Mouse (Mus musculus) splenic B cell, adult 2 months (primary cell): ENCODE results near the gene Cep83.

Source experiments
- DNase-seq: peaks from one replicate; pipeline ENCODE4 v3.0.0-alpha.2; 2011; ENCODE audit warnings: low read depth, low spot score
- H3K27me3 ChIP-seq: 2 replicates; pipeline ENCODE4 v1.6.1; 2012; ENCODE audit warnings: mild to moderate bottlenecking, low read length, moderate library complexity, mixed read lengths; ENCODE audit not compliant: control insufficient read depth, poor library complexity, insufficient read depth, severe bottlenecking
- H3K36me3 ChIP-seq: 2 replicates; pipeline ENCODE4 v1.6.1; 2012; ENCODE audit warnings: mild to moderate bottlenecking, low read length, moderate library complexity, mixed read lengths; ENCODE audit not compliant: control insufficient read depth, poor library complexity, insufficient read depth, severe bottlenecking

Cep83 gene

DNA sequence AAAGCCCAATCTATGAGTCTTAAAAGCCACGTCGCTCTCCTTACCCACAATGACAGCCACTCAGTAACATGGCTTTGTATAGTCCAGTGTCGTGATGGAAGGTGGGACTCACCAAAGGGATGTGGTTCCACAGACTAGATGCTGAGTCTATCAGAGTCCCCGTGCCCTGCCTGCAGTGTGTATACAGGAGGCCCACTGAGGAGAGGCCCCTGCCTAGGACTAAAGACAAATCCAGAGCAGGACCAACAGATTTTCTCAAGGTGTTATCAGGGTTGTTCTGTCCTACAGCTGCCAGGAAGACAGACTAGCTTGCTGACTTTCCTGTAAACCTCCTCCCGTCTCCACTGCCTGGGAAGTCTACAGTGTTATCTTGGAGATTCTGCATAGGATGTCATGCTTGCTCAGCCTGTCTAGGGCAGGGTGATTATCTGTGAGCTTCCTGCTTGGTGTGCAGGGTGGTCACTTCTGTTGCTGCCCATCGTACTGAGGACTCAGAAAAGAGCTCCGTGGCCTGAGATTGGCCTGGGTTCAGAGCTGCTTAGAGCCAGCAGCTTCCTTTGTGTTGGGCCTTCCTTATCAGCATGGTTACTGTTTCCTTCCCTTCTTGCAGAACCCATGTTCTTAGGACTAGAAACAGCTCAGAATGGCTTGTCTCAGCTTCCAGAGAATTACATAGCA lies 112.4 kb downstream of the Cep83 start:
- no peaks in the 10 kb centered on the region for H3K27me3 ChIP-seq
- DNase-seq, result no peak

DNA sequence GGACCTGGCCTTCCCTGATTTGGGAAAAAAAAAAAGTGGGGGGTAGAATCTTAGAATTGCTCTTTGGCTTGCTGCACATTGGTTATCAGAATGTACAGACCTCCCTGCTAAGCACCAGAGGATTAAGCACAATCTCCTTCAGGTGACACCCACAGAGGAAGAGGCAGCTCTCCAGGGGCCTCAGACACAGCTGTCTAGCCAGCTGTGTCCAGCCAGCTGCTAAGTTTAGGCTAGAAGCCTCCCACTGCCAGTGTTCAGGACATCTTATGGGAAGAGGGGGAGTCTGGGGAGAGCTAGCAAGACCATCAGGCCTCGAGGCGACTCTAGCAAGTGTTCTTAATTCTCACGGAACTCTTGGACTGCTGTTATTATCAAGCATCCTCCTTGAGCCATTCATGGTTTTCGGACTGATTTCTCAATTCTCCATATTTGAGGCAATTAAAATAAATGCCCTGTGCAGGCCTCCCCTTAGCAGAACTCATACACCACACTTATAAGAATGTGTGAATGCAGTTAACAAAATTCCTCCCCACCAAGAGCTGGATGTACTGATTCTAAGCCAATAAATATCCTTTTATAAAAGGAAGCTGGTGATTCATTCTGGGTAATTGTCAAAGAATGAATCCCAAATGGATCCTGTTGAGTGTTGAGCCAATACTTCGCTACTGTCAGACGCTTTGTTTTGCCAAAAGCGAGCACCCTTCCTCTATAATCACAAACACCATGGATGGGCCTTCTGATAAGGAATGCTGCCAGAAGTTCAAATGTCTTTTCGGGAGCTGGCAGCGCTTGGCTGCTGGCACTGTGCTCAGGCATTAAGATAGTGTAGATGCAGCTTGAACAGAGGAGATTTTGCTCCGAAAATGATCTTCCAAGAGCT lies 115.8 kb downstream of the Cep83 start:
- H3K36me3 ChIP-seq, result peaks cover 15% of the 10 kb centered on the region; the same call in 1 of the 2 replicates
- DNase-seq, result no peak
- H3K27me3 ChIP-seq, result no peaks in the 10 kb centered on the region

More for the DNA sequence above, 112.4 kb downstream of the Cep83 start:
- peaks cover 17% of the 10 kb centered on the region; the same call in 1 of the 2 replicates for H3K36me3 ChIP-seq

DNA sequence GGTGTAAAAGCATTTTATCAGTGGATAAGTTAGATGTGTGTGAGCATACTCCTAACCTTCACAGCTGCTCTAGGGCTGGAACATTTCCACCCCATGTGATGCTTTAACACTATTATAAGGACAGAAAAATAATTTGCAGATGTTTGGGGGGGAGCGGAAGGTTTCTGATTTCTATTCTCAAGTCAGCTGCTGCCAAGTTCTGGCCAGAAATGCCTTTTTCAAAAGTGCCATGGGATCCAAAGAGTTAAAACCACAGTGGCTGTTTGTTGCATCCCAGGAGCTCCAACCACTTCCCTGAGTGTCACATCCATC lies 116.4 kb downstream of the Cep83 start:
- no peak for DNase-seq
- no peaks in the 10 kb centered on the region for H3K27me3 ChIP-seq

DNA sequence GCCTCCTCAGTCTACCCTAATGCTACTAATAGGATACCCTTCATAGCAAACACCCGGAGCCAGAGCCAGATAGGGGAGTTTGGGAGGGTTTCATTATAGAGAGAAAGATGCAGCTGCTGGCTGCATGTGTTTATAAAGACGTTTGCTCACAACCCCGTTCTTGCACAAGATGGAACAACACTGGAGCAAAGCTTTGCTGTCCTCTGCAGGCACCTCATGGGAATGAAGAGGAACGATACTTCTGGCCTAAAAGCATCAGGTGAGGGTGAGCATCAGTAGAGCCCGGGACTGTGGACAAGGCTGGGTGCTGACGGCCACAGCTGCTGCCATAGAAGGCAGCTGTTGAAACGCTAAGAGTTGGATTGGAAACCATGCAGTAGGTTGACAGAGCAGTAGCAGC lies 118.9 kb downstream of the Cep83 start:
- Histone ChIP-seq H3K36me3 (peaks cover 9% of the 10 kb centered on the region; the same call in 1 of the 2 replicates), H3K27me3 (no peaks in the 10 kb centered on the region)
- no peak for DNase-seq

More for the DNA sequence above, 116.4 kb downstream of the Cep83 start:
- H3K36me3 ChIP-seq, result peaks cover 12% of the 10 kb centered on the region; the same call in 1 of the 2 replicates

DNA sequence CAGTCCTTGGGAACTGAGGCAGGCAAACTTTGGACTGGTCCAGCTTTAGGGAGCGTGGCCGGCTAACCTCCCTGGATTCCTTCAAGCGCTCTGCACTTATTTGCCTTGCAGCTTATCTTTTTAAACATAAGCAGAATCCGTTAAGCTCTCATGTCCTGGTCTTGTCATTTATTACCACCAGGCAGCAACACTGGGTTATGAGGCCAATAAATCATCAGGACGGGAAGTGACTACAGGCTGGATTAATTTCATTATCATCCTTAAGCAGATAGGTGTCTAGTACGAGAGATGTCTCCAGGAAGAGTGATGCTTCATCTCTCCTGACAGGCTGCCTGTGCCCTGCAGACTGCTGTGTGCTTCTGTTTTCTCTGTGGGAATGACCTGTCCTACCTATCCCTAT lies 119.8 kb downstream of the Cep83 start:
- H3K27me3 ChIP-seq, result no peaks in the 10 kb centered on the region
- DNase-seq, result no peak
- H3K36me3 ChIP-seq, result peaks cover 7% of the 10 kb centered on the region; the same call in 1 of the 2 replicates

DNA sequence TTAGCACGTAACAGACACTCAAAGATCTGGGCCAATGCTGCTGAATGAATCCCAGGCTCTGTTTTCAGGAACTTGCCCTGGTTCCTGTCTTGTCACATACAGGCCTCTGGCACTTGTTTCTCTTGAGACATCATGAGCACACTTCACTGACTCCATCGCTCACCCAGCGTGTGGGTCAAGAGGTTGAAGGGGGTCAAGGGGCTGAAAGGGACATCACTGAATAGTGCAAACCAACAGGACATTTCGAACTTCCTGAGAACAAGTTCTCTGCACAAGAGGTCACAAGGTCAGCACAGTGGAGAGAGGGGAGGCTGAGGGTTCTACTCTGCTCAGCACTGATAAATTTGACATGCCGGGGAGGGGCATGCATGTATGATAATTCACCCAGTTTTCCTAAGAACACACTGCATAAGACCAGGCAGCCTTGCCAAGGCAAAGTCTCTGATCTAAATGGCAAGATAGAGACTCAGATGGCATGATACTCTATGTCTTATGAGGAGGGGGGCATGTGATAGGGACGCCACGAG lies 121.6 kb downstream of the Cep83 start:
- no peak for DNase-seq
- H3K27me3 ChIP-seq, result no peaks in the 10 kb centered on the region
- H3K36me3 ChIP-seq, result peaks cover 2% of the 10 kb centered on the region; the same call in 1 of the 2 replicates

DNA sequence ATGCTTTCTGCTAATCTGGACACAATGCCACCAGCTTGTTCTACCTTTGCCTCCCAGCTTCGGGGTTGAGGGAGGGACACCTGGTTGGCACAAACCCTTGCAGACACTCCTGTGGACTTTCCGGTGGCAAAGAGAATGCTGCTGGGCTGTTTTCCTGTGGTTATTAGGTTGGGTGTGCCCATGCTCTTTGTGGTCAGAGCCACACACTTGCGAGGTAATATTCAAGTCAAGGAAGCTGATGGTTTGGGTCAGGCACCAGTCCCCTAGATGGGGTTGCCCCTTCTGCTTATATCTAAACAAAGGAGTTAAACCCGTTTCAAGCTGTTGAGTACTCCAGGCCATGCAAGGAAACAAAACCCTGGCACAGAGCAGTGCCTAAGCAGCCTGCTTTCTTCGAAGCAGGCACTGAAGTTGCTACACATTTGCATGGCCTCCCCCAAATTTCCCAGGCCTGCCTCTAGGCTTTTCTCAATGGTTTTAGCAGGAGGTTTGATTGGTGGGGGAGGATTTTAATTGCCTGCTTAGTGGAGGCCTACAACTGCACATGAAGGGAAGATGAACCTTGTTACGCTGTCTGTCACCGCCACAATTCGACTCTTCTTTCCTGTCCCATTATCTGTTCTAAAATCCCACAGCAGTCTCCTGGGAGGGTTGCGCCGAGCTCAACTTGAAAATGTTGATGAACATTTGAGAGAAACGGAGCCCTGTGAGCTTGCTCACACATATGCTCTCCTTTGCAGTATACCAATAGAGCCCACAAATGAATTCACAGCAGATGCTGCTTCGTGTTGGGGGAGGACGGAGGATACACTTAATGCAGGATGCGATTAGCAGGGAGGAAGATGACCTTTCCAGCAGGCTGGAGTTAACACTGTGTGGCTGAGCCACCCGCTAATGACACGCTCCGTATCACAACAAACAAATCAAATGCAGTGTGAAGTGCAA lies 123.7 kb downstream of the Cep83 start:
- DNase-seq, result no peak
- Histone ChIP-seq H3K36me3 (no peaks in the 10 kb centered on the region), H3K27me3 (no peaks in the 10 kb centered on the region)

DNA sequence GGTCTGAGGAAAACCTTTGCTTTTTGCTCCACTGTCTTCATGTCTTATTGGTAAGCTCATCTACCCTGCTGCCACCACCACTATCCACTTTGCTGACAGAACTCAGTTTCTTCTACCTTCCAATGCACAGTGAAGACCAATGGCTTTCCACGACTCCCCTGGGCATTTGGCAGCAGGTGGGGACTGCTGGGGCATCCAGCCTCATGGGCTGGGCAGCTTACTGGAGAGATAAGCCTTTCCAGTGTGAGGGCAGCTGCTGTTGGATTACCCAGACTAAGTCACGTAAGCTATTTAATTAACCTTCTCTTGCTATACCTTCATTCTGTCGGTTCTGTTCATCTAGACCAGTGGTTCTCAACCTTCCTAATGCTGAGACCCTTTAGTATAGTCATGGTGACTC lies 129.7 kb downstream of the Cep83 start:
- 0 out of 2 replicates have a peak, but pooled peaks cover 2% of the 10 kb centered on the region for H3K36me3 ChIP-seq
- no peak for DNase-seq
- no peaks in the 10 kb centered on the region for H3K27me3 ChIP-seq

DNA sequence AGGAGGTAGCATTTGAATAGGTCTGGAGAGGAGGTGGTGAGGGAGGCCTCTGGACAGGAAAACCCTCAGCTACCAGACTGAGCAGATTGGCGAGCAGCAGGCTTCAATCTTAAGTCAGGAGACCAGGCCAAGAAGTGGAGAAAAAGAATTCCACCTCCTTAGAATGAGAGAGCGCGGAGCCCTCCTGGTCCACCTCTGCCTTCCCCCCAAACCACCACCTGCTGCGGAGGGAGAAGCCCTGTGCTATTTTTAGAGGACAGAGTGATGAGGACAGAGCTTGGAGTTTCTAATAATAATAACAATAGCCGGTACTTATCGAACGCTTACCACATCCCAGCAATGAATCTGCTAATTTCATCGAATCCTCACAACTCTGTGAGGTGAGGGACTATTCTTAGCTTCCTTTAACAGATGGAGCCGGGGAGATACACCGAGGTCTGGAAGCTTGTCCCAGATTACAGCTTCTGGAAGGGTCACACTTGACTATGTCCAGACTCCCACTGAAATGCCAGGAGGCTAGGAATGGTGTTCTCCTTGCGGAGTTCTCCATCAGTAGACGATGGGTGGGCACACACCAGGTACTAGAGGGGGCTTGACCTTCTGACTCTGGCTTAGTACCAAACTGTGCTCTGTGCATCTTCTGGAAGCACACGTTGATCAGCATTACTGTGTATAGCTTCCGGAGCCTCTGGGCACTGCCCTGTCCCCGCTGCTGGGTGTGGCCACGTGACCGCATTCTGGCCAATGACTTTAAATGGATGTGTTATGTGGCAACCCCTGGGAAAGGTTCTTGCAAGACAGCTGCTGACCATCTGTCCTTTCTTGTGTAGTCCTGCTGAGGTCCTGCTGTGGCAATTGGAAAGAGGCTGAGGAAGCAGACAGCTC lies 130.6 kb downstream of the Cep83 start:
- Histone ChIP-seq H3K36me3 (peaks cover 2% of the 10 kb centered on the region; the same call in 1 of the 2 replicates), H3K27me3 (no peaks in the 10 kb centered on the region)
- no peak for DNase-seq

DNA sequence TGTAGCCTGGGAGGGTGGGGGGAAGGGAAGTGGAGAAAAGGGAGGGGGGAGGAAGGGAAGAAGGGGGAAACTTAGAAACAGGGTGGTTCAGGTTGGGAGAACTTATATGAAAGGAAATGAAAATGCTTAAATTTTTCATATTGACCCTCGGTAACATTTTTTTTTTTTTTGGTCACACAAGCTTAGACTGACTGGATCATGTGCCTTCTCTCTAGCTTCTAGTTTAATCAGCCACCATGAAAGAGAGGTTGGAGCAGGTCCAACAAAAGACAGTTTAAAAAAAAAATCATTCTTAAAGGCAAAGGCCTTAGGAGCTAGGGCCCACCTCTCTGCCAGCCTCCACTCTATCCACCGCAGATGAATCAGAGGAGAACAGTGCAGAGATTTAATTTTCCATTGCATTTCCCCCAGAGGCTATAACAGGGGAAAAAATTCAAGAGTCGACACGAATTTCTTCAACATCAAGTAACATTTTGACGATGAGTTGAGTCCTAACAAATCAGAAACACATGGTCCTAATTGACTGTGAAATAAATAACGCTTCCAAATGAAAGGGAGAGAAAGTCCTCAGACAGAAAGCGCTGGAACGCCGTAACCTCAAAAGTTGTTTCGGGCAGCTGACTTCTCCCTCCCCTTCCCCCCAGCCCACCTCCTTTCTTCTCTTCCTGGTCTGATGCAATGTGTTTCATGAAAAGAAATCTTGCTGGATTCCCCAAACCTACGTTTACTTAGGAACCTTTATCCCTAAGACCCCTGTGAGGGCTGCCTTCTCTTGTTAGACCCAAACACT lies 135.7 kb downstream of the Cep83 start:
- DNase-seq, result peak; percentile 36
- Histone ChIP-seq H3K36me3 (peaks cover 5% of the 10 kb centered on the region; the same call in 1 of the 2 replicates), H3K27me3 (no peaks in the 10 kb centered on the region)

DNA sequence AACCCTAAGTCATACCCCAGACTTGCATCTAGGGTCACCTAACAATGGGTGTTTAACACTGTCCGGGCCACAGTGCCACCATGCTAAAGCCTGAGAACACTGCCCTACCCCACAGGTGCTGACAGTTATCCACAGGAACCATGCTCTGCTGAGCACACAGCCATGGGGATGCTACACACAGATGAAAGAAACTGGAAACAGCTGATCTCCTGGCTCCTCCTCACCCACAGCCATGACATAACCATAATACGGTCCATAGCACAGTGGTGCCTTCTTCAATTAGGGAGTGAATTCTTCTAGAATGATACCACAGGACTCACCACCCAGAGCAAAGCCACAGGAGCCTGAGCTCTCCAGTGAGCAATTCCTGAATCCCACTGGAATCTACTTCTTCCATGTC lies 137.5 kb downstream of the Cep83 start:
- Histone ChIP-seq H3K27me3 (no peaks in the 10 kb centered on the region), H3K36me3 (peaks cover 5% of the 10 kb centered on the region; the same call in 1 of the 2 replicates)
- peak; percentile 79 for DNase-seq

DNA sequence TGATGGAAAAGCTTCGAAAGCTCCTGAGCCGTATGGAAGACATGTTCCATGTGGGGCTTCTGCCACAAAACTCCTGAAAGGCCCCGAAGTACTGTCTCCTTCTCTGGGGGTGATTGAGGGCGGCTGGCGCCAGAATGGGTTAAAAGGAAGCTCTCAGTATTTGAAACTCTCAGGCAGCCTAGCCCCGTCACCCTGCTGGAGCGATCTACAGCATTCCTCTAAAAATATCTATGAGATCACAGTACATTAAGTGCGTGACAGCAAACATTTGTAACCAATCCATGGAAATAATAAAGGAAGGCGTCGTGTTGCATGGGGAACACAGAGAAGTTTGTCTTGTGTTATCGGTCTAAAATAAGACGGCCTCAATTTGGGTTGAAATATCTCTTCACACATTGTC lies 138.0 kb downstream of the Cep83 start:
- no peaks in the 10 kb centered on the region for H3K27me3 ChIP-seq
- peaks cover 5% of the 10 kb centered on the region; the same call in 1 of the 2 replicates for H3K36me3 ChIP-seq
- no peak for DNase-seq

DNA sequence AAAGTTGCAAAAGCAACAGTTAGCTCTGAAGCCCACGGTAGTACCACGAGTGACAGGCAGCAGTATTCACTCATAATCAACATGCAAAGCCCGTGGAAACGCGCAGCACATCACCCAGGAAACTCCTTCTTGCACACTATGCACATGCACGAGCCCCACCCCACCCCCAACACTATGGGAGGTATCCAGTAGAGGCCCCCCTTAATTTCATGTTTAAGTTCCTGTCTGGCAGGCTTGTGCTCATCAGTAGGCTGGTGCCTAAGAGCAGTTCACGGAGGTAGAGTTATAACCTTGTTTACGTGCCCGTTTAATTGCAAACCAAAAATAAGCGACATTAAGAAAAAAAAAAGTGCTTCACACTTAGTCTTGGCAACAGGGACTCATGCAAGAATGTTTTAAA lies 138.9 kb downstream of the Cep83 start:
- Histone ChIP-seq H3K36me3 (peaks cover 4% of the 10 kb centered on the region; the same call in 1 of the 2 replicates), H3K27me3 (no peaks in the 10 kb centered on the region)
- DNase-seq, result peak; percentile 56
